Mouse (Mus musculus) embryonic facial prominence, embryonic 13.5 days (tissue): Measurements from ENCODE around the gene Gm5136. TPM values are rescaled to one million over a fixed set of nuclear protein-coding genes. Genes with fewer than 3 reads are reported as not detected.
A peak's percentile ranks its signal among the peaks of the same experiment; 100 is the strongest.

Experiments used
- ATAC-seq: fragments of 200-750 bp; cut with Nextera tagmentation; 2 replicates; pipeline ENCODE4 v1.8.0; 2017; ENCODE audit warnings: low read depth; ENCODE audit not compliant: insufficient number of reproducible peaks, insufficient read depth, low FRiP score, low TSS enrichment
- H3K27ac ChIP-seq: fragments of 300-500 bp; sonication (generic); 2 replicates; pipeline ENCODE4 v1.5.1; 2015; ENCODE audit warnings: moderate library complexity, mild to moderate bottlenecking, inconsistent platforms
- H3K27me3 ChIP-seq: fragments of 300-500 bp; sonication (generic); 2 replicates; pipeline ENCODE4 v1.6.1; 2015; ENCODE audit warnings: mild to moderate bottlenecking, inconsistent platforms
- H3K36me3 ChIP-seq: fragments of 300-500 bp; sonication (generic); 2 replicates; pipeline ENCODE4 v1.6.1; 2015; ENCODE audit warnings: mild to moderate bottlenecking, inconsistent platforms
- H3K4me1 ChIP-seq: fragments of 300-500 bp; sonication (generic); 2 replicates; pipeline ENCODE4 v1.6.1; 2015; ENCODE audit warnings: inconsistent platforms
- H3K4me2 ChIP-seq: fragments of 300-500 bp; sonication (generic); 2 replicates; pipeline ENCODE4 v1.6.1; 2015; ENCODE audit warnings: moderate library complexity, mild to moderate bottlenecking, inconsistent platforms
- H3K4me3 ChIP-seq: fragments of 300-500 bp; sonication (generic); 2 replicates; pipeline ENCODE4 v1.5.1; 2015; ENCODE audit warnings: mild to moderate bottlenecking, inconsistent platforms
- H3K9ac ChIP-seq: fragments of 300-500 bp; sonication (generic); 2 replicates; pipeline ENCODE4 v1.6.1; 2015; ENCODE audit warnings: mild to moderate bottlenecking, inconsistent platforms
- H3K9me3 ChIP-seq: fragments of 300-500 bp; sonication (generic); 2 replicates; pipeline ENCODE4 v1.6.1; 2016; ENCODE audit warnings: inconsistent platforms
- WGBS: fragments of 180-500 bp; shearing (Covaris S2); methylation state at CpG from one replicate; pipeline ENCODE4 v1.1.7; 2015; ENCODE audit warnings: mixed read lengths; 5-methylcytosine and 5-hydroxymethylcytosine counted together
- polyA plus RNA-seq: library from polyadenylated mRNA; unstranded; fragments of >200 nt; fragmentation: Nextera tagmentation; extraction: Ambion mirVana; gene quantifications from 2 replicates; pipeline ENCODE4 v1.2.1, GENCODE M21; 2015

Gene Gm5136
- polyA plus RNA-seq, 1 experiment from 2014 or later = not detected

- Histone ChIP-seq H3K27me3 (no peaks in the 10 kb centered on the region), H3K4me1 (no peaks in the 10 kb centered on the region), H3K36me3 (no peaks in the 10 kb centered on the region), H3K4me2 (no peak overlapping the region), H3K9me3 (no peaks in the 10 kb centered on the region), H3K27ac (no peak overlapping the region), H3K9ac (no peak overlapping the region), H3K4me3 (no peak overlapping the region)
- 64% methylated on average over 14 of the region's 14 CpGs for WGBS
- ATAC-seq = 0 out of 2 replicates have a peak, but pooled peaks have one; percentile 37
These were observed 20.1 kb downstream of the Gm5136 start for GRCm38 (mm10) chr10:108679675-108680390.

- no peaks in the 10 kb centered on the region for H3K36me3 ChIP-seq
- H3K27me3 ChIP-seq = no peaks in the 10 kb centered on the region
- H3K4me1 ChIP-seq = no peaks in the 10 kb centered on the region
- 78% methylated on average over 8 of the region's 8 CpGs for WGBS
- H3K9ac ChIP-seq = no peak overlapping the region
- no peak overlapping the region for H3K4me2 ChIP-seq
- ATAC-seq = no peak
- no peak overlapping the region for H3K27ac ChIP-seq
- H3K4me3 ChIP-seq = no peak overlapping the region
- H3K9me3 ChIP-seq = no peaks in the 10 kb centered on the region
These were observed 22.9 kb downstream of the Gm5136 start for GRCm38 (mm10) chr10:108677053-108677452.

- 89% methylated on average over 3 of the region's 3 CpGs for WGBS
- ATAC-seq = no peak
- H3K4me3 ChIP-seq = no peak overlapping the region
- no peaks in the 10 kb centered on the region for H3K36me3 ChIP-seq
- no peaks in the 10 kb centered on the region for H3K4me1 ChIP-seq
- H3K27me3 ChIP-seq = no peaks in the 10 kb centered on the region
- H3K4me2 ChIP-seq = no peak overlapping the region
- no peak overlapping the region for H3K9ac ChIP-seq
- H3K27ac ChIP-seq = no peak overlapping the region
- H3K9me3 ChIP-seq = no peaks in the 10 kb centered on the region
These were observed 31.0 kb downstream of the Gm5136 start for GRCm38 (mm10) chr10:108668944-108669343.

- Histone ChIP-seq H3K4me3 (no peak overlapping the region), H3K27me3 (no peaks in the 10 kb centered on the region), H3K36me3 (no peaks in the 10 kb centered on the region), H3K9ac (no peak overlapping the region), H3K9me3 (no peaks in the 10 kb centered on the region), H3K4me1 (no peaks in the 10 kb centered on the region), H3K4me2 (no peak overlapping the region), H3K27ac (no peak overlapping the region)
- 65% methylated on average over 3 of the region's 3 CpGs for WGBS
- ATAC-seq = no peak
These were observed 39.7 kb downstream of the Gm5136 start for GRCm38 (mm10) chr10:108660295-108660694.

DNA sequence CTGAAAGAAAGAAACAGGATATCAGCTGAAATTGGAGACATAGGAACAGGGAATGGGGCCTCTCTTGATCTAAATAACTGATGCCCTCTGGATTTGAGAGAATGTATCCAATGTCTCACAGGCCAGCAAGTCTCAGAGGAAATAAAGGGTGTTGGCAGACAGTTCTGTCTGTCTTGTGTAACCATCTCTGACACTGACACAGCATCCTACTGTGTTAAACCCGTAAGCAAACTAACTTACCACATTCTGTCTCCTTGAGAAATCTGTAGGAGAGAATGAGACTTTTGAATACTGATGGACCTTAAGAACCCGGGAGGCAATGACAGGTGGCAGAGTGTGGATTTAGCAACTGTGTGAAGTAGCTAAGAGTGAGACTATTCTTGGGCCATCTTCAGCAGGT, 41.7 kb downstream of the Gm5136 start:
- ATAC-seq = no peak
- Histone ChIP-seq H3K4me1 (no peaks in the 10 kb centered on the region), H3K9ac (no peak overlapping the region), H3K27ac (no peak overlapping the region), H3K9me3 (no peaks in the 10 kb centered on the region), H3K27me3 (no peaks in the 10 kb centered on the region), H3K4me2 (no peak overlapping the region), H3K4me3 (no peak overlapping the region), H3K36me3 (no peaks in the 10 kb centered on the region)
- WGBS = 70% methylated on average over 2 of the region's 2 CpGs

GRCm38 (mm10) chr10:108657669-108658068, 42.3 kb downstream of the Gm5136 start:
- Histone ChIP-seq H3K27me3 (no peaks in the 10 kb centered on the region), H3K9ac (no peak overlapping the region), H3K4me3 (no peak overlapping the region), H3K4me1 (no peaks in the 10 kb centered on the region), H3K4me2 (no peak overlapping the region), H3K9me3 (no peaks in the 10 kb centered on the region), H3K27ac (no peak overlapping the region), H3K36me3 (no peaks in the 10 kb centered on the region)
- no peak for ATAC-seq

- Histone ChIP-seq H3K27me3 (no peaks in the 10 kb centered on the region), H3K4me2 (no peak overlapping the region), H3K4me3 (no peak overlapping the region), H3K9ac (no peak overlapping the region), H3K9me3 (no peaks in the 10 kb centered on the region), H3K27ac (no peak overlapping the region), H3K36me3 (no peaks in the 10 kb centered on the region), H3K4me1 (no peaks in the 10 kb centered on the region)
- 90% methylated on average over 4 of the region's 4 CpGs for WGBS
- ATAC-seq = no peak
These were observed 43.1 kb downstream of the Gm5136 start for GRCm38 (mm10) chr10:108656898-108657297.

GRCm38 (mm10) chr10:108655074-108655473, 44.9 kb downstream of the Gm5136 start:
- H3K4me1 ChIP-seq = no peaks in the 10 kb centered on the region

GRCm38 (mm10) chr10:108652831-108653230, 47.1 kb downstream of the Gm5136 start:
- H3K27ac ChIP-seq = no peak overlapping the region
- WGBS = 74% methylated on average over 8 of the region's 8 CpGs

More at GRCm38 (mm10) chr10:108655074-108655473, 44.9 kb downstream of the Gm5136 start:
- Histone ChIP-seq H3K27ac (no peak overlapping the region), H3K36me3 (no peaks in the 10 kb centered on the region), H3K9me3 (no peaks in the 10 kb centered on the region), H3K4me2 (no peak overlapping the region), H3K27me3 (no peaks in the 10 kb centered on the region), H3K9ac (no peak overlapping the region), H3K4me3 (no peak overlapping the region)
- no peak for ATAC-seq
- WGBS = 95% methylated on average over 11 of the region's 11 CpGs

GRCm38 (mm10) chr10:108652066-108652465, 47.9 kb downstream of the Gm5136 start:
- Histone ChIP-seq H3K4me1 (no peaks in the 10 kb centered on the region), H3K9ac (no peak overlapping the region), H3K4me2 (no peak overlapping the region), H3K4me3 (no peak overlapping the region), H3K27ac (no peak overlapping the region), H3K27me3 (no peaks in the 10 kb centered on the region), H3K9me3 (no peaks in the 10 kb centered on the region), H3K36me3 (no peaks in the 10 kb centered on the region)
- 81% methylated on average over 8 of the region's 8 CpGs for WGBS
- ATAC-seq = no peak

More at GRCm38 (mm10) chr10:108652831-108653230, 47.1 kb downstream of the Gm5136 start:
- Histone ChIP-seq H3K4me2 (no peak overlapping the region), H3K4me1 (no peaks in the 10 kb centered on the region), H3K9ac (no peak overlapping the region), H3K36me3 (no peaks in the 10 kb centered on the region), H3K9me3 (no peaks in the 10 kb centered on the region), H3K27me3 (no peaks in the 10 kb centered on the region), H3K4me3 (no peak overlapping the region)
- ATAC-seq = no peak

DNA sequence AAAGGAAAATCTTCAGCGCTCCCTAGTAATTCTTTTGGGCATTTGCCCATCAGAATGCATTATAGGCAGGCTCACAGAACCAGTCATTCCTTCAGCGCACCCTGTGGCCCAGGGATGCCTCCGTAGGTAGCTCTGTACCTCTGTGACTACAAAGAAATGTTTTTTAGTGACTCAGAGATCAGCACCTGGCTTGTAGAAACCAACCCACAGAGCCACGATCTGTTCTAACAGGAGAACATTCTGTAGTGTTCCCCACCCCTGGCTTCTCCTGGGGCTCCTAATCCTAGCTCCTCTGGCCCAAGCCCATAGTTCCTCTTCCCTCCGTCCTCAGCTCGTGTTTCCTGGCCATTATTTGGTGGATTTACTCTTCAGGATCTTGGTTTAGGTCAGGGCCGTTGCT, 50.8 kb downstream of the Gm5136 start:
- Histone ChIP-seq H3K4me1 (no peaks in the 10 kb centered on the region), H3K4me3 (no peak overlapping the region), H3K36me3 (no peaks in the 10 kb centered on the region), H3K9ac (no peak overlapping the region), H3K9me3 (no peaks in the 10 kb centered on the region), H3K27me3 (no peaks in the 10 kb centered on the region), H3K27ac (no peak overlapping the region), H3K4me2 (no peak overlapping the region)
- no peak for ATAC-seq
- 69% methylated on average over 7 of the region's 7 CpGs for WGBS
